Mouse (Mus musculus): ENCODE measurements around the gene Mfrp.

Gene Mfrp

GRCm38 (mm10) chr9:44077266-44077910, 24.1 kb upstream of the Mfrp start:
- intact Hi-C loops (cut with DNase I): no loop called here

GRCm38 (mm10) chr9:44078136-44078797, 23.3 kb upstream of the Mfrp start:
- intact Hi-C loops (cut with DNase I): no loop called here

GRCm38 (mm10) chr9:44078955-44079756, 22.4 kb upstream of the Mfrp start:
- intact Hi-C loops (cut with DNase I): no loop called here

GRCm38 (mm10) chr9:44079997-44080780, 21.3 kb upstream of the Mfrp start:
- intact Hi-C loops (cut with DNase I): no loop called here

GRCm38 (mm10) chr9:44080953-44081352, 20.6 kb upstream of the Mfrp start:
- intact Hi-C loops (cut with DNase I): no loop called here

- intact Hi-C loops (cut with DNase I): no loop called here
These were observed 19.9 kb upstream of the Mfrp start for GRCm38 (mm10) chr9:44081581-44081980.

- intact Hi-C loops (cut with DNase I): no loop called here
These were observed 19.3 kb upstream of the Mfrp start for GRCm38 (mm10) chr9:44082266-44082665.

- intact Hi-C loops (cut with DNase I): no loop called here
These were observed 18.0 kb upstream of the Mfrp start for GRCm38 (mm10) chr9:44083392-44084121.

GRCm38 (mm10) chr9:44084236-44084635, 17.3 kb upstream of the Mfrp start:
- intact Hi-C loops (cut with DNase I): no loop called here

GRCm38 (mm10) chr9:44084659-44085229, 16.8 kb upstream of the Mfrp start:
- intact Hi-C loops (cut with DNase I): no loop called here

GRCm38 (mm10) chr9:44085276-44085675, 16.3 kb upstream of the Mfrp start:
- intact Hi-C loops (cut with DNase I): no loop called here

GRCm38 (mm10) chr9:44085741-44086665, 15.5 kb upstream of the Mfrp start:
- intact Hi-C loops (cut with DNase I): no loop called here

GRCm38 (mm10) chr9:44086960-44087359, 14.6 kb upstream of the Mfrp start:
- intact Hi-C loops (cut with DNase I): no loop called here

GRCm38 (mm10) chr9:44087761-44088455, 13.6 kb upstream of the Mfrp start:
- intact Hi-C loops (cut with DNase I): no loop called here

GRCm38 (mm10) chr9:44088877-44089608, 12.5 kb upstream of the Mfrp start:
- intact Hi-C loops (cut with DNase I): no loop called here

GRCm38 (mm10) chr9:44093612-44094503, 7.7 kb upstream of the Mfrp start:
- intact Hi-C loops (cut with DNase I): loop anchor here (10.0 kb wide), 1 partner anchor 109 kb away; no protein-coding TSS in a partner anchor

GRCm38 (mm10) chr9:44094737-44095136, 6.8 kb upstream of the Mfrp start:
- intact Hi-C loops (cut with DNase I): loop anchor here (10.0 kb wide), 1 partner anchor 110 kb away; no protein-coding TSS in a partner anchor
